Mouse (Mus musculus): ENCODE measurements at regions not wholly inside any gene's neighbourhood (a gene's known extent, or its start where the extent isn't known, plus 50 kb on each side); places are given as distances from the start of the nearest gene placed in this dataset.

- DNase-seq = no peak
Measured at GRCm38 (mm10) chr5:29142957-29143356, 52.8 kb upstream of the Rnf32 start.

- no peak for DNase-seq
Measured at GRCm38 (mm10) chr5:29142502-29142901, 53.3 kb upstream of the Rnf32 start.

GRCm38 (mm10) chr5:29137481-29137880 lies 58.3 kb upstream of the Rnf32 start:
- peak; percentile 41 for DNase-seq

GRCm38 (mm10) chr5:29132261-29132660 lies 63.5 kb upstream of the Rnf32 start:
- DNase-seq = no peak

- DNase-seq = no peak
Measured at GRCm38 (mm10) chr5:29131762-29132161, 64.0 kb upstream of the Rnf32 start.

GRCm38 (mm10) chr5:29129724-29130123 lies 66.1 kb upstream of the Rnf32 start:
- no peak for DNase-seq

- DNase-seq = no peak
Measured at GRCm38 (mm10) chr5:29116942-29117341, 78.8 kb upstream of the Rnf32 start.

GRCm38 (mm10) chr5:29112531-29112930 lies 83.3 kb upstream of the Rnf32 start:
- no peak for DNase-seq

GRCm38 (mm10) chr5:29107276-29107675 lies 88.5 kb upstream of the Rnf32 start:
- peak; percentile 62 for DNase-seq

- DNase-seq = no peak
Measured at GRCm38 (mm10) chr5:29083288-29083687, 112.5 kb upstream of the Rnf32 start.

- no peak for DNase-seq
Measured at GRCm38 (mm10) chr5:29054393-29054792, 141.4 kb upstream of the Rnf32 start.

GRCm38 (mm10) chr5:29036636-29037035 lies 159.2 kb upstream of the Rnf32 start:
- peak; percentile 24 for DNase-seq

GRCm38 (mm10) chr5:29033462-29033997 lies 162.3 kb upstream of the Rnf32 start:
- no peak for DNase-seq

GRCm38 (mm10) chr5:29030525-29030924 lies 165.3 kb upstream of the Rnf32 start:
- DNase-seq = no peak

GRCm38 (mm10) chr5:29029957-29030356 lies 165.8 kb upstream of the Rnf32 start:
- no peak for DNase-seq

- DNase-seq = no peak
Measured at GRCm38 (mm10) chr5:29025045-29025444, 170.7 kb upstream of the Rnf32 start.

- DNase-seq = no peak
Measured at GRCm38 (mm10) chr5:28992796-28993195, 203.0 kb upstream of the Rnf32 start.

GRCm38 (mm10) chr5:28979932-28980331 lies 215.9 kb upstream of the Rnf32 start:
- no peak for DNase-seq

- DNase-seq = no peak
Measured at GRCm38 (mm10) chr5:28970404-28970803, 225.4 kb upstream of the Rnf32 start.

GRCm38 (mm10) chr5:28955036-28955435 lies 240.8 kb upstream of the Rnf32 start:
- no peak for DNase-seq

- no peak for DNase-seq
Measured at GRCm38 (mm10) chr5:28947465-28947864, 248.3 kb upstream of the Rnf32 start.

GRCm38 (mm10) chr5:28943571-28944316 lies 252.0 kb upstream of the Rnf32 start:
- DNase-seq = no peak

GRCm38 (mm10) chr5:28940972-28941371 lies 254.8 kb upstream of the Rnf32 start:
- DNase-seq = no peak

- peak; percentile 45 for DNase-seq
Measured at GRCm38 (mm10) chr5:28919296-28920063, 276.3 kb upstream of the Rnf32 start.
